Mouse (Mus musculus) intestine, embryonic 16.5 days (tissue): Measurements from ENCODE around the gene Dtx3. TPM values are rescaled to one million over a fixed set of nuclear protein-coding genes. Genes with fewer than 3 reads are reported as not detected.
"Not testable (repeated sequence)": the region's sequence is repeated elsewhere in the genome, so short reads cannot be mapped to it uniquely, and the experiment has no call there.

Experiments
- ATAC-seq: fragments of 200-750 bp; cut with Nextera tagmentation; 2 replicates; pipeline ENCODE4 v1.8.0; 2017; ENCODE audit warnings: moderate TSS enrichment, moderate library complexity
- H3K27ac ChIP-seq: fragments of 300-500 bp; sonication (generic); 2 replicates; pipeline ENCODE4 v1.5.1; 2014; ENCODE audit warnings: mild to moderate bottlenecking, low read length
- H3K27me3 ChIP-seq: fragments of 300-500 bp; sonication (generic); replicated peaks from 2 replicates; pipeline ENCODE4 v1.6.1; 2014; ENCODE audit warnings: low read length, control low read depth, mixed read lengths; ENCODE audit not compliant: control insufficient read depth, insufficient read depth
- H3K36me3 ChIP-seq: fragments of 300-500 bp; sonication (generic); 2 replicates; pipeline ENCODE4 v1.6.1; 2014; ENCODE audit warnings: low read length, control low read depth; ENCODE audit not compliant: control insufficient read depth, insufficient read depth
- H3K4me1 ChIP-seq: fragments of 300-500 bp; sonication (generic); 2 replicates; pipeline ENCODE4 v1.6.1; 2014; ENCODE audit warnings: low read length, control low read depth, mixed read lengths; ENCODE audit not compliant: control insufficient read depth, insufficient read depth
- H3K4me2 ChIP-seq: fragments of 300-500 bp; sonication (generic); 2 replicates; pipeline ENCODE4 v1.6.1; 2014; ENCODE audit warnings: low read depth, low read length, control low read depth
- H3K4me3 ChIP-seq: fragments of 300-500 bp; sonication (generic); 2 replicates; pipeline ENCODE4 v1.5.1; 2014; ENCODE audit warnings: mild to moderate bottlenecking, low read length
- H3K9ac ChIP-seq: fragments of 300-500 bp; sonication (generic); 2 replicates; pipeline ENCODE4 v1.6.1; 2014; ENCODE audit warnings: low read depth, low read length
- H3K9me3 ChIP-seq: fragments of 300-500 bp; sonication (generic); 2 replicates; pipeline ENCODE4 v1.6.1; 2016; ENCODE audit warnings: low read length, control low read depth; ENCODE audit not compliant: control insufficient read depth
- WGBS: fragments of 180-500 bp; shearing (Covaris S2); extraction: QIAGEN DNeasy Blood & Tissue Kit; methylation state at CpG from one replicate; pipeline ENCODE4 v1.1.7; 2014; 5-methylcytosine and 5-hydroxymethylcytosine counted together
- polyA plus RNA-seq: library from polyadenylated mRNA; unstranded; fragments of >200 nt; fragmentation: Nextera tagmentation; extraction: Ambion mirVana; gene quantifications from 2 replicates; pipeline ENCODE4 v1.2.1, GENCODE M21; 2015

Dtx3 gene
- polyA plus RNA-seq, 1 experiment from 2014 or later, result 54.4 TPM

DNA sequence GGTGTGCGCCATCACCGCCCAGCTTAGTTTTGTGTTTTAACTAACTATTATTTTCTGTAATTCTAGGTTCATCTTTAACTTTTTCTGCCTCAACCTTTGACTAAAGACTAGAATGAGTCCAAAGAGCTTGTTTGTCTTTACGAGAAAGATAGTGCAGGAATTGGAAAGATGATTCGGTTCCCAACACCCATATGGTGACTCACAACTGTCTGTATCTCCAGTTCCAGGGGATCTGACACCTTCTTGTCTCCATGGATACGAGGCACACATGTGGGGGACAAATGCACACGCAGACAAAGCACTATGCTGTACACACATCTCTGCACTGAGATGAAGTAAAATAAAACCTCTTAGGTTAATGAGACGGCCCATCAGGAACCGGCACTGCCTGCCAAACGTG is 35.4 kb downstream of the Dtx3 start:
- Histone ChIP-seq H3K9me3 (no peaks in the 10 kb centered on the region), H3K27ac (no peak overlapping the region), H3K27me3 (no peaks in the 10 kb centered on the region), H3K36me3 (no peaks in the 10 kb centered on the region), H3K4me1 (peaks cover 14% of the 10 kb centered on the region; the same call in 1 of the 2 replicates), H3K9ac (no peak overlapping the region), H3K4me2 (no peak overlapping the region), H3K4me3 (no peak overlapping the region)
- 77% methylated on average over 9 of the region's 9 CpGs for WGBS
- ATAC-seq, result no peak

GRCm38 (mm10) chr10:127158471-127158870 is 37.1 kb downstream of the Dtx3 start:
- no peaks in the 10 kb centered on the region for H3K9me3 ChIP-seq
- no peak overlapping the region for H3K9ac ChIP-seq
- no peaks in the 10 kb centered on the region for H3K27me3 ChIP-seq
- H3K27ac ChIP-seq, result no peak overlapping the region
- no peak overlapping the region for H3K4me2 ChIP-seq
- peaks cover 14% of the 10 kb centered on the region for H3K4me1 ChIP-seq
- H3K36me3 ChIP-seq, result no peaks in the 10 kb centered on the region
- H3K4me3 ChIP-seq, result no peak overlapping the region
- WGBS, result 58% methylated on average over 3 of the region's 3 CpGs
- peak; percentile 24; the same call in 1 of the 2 replicates for ATAC-seq

DNA sequence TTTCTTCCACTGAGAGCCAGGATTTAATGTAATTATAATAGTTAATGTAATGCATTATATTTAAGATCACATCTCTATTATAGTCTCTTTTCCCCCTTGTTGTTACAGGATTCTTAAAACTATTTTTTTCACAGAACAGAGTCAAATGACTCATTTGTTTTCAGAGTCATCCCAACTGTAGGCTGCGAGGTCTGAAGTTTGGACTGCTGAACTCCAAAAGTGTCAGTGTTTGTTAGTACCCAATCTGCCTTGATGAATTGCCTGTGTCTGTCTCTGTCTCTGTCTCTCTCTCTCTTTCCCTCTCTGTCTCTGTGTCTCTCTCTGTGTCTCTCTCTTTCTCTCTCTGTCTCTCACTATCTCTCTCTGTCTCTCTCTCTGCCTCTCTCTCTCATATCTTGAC is 39.0 kb downstream of the Dtx3 start:
- Histone ChIP-seq H3K4me1 (peaks cover 10% of the 10 kb centered on the region), H3K36me3 (no peaks in the 10 kb centered on the region), H3K4me3 (no peak overlapping the region), H3K9ac (no peak overlapping the region), H3K27ac (peak overlapping the region; percentile 3; the same call in 1 of the 2 replicates), H3K9me3 (no peaks in the 10 kb centered on the region), H3K4me2 (no peak overlapping the region), H3K27me3 (no peaks in the 10 kb centered on the region)
- no peak for ATAC-seq
- 47% methylated on average over 1 of the region's 1 CpGs for WGBS

GRCm38 (mm10) chr10:127156089-127156488 is 39.4 kb downstream of the Dtx3 start:
- no peak overlapping the region for H3K4me2 ChIP-seq
- H3K27me3 ChIP-seq, result no peaks in the 10 kb centered on the region
- H3K27ac ChIP-seq, result peak overlapping the region; percentile 76
- H3K4me1 ChIP-seq, result peaks cover 10% of the 10 kb centered on the region
- no peak overlapping the region for H3K4me3 ChIP-seq
- no peaks in the 10 kb centered on the region for H3K9me3 ChIP-seq
- H3K36me3 ChIP-seq, result no peaks in the 10 kb centered on the region
- WGBS, result 66% methylated on average over 1 of the region's 1 CpGs
- ATAC-seq, result peak; percentile 52
- no peak overlapping the region for H3K9ac ChIP-seq

DNA sequence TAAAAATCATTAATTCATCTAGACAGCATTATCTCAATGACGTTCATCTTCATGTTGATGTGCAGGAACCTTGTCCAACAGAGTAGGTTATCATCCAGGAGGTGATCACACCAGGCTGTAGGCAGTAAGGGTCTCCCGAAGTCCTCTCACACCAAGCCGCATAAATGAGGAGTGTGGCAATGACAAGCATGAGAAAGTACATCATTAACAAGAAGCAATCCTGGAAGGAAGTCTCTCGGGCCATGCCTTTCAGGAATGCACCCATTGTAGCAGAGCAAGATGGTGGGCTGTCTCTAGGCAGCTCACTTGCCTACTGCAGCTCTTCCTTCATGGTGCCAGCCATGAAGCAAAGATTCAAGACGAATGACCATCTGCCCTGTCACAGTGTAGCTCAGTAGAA is 40.9 kb downstream of the Dtx3 start:
- no peak overlapping the region for H3K4me2 ChIP-seq
- WGBS, result 80% methylated on average over 5 of the region's 5 CpGs
- H3K9ac ChIP-seq, result no peak overlapping the region
- 0 out of 2 replicates have a peak, but pooled peaks have one; percentile 10 for ATAC-seq
- H3K36me3 ChIP-seq, result no peaks in the 10 kb centered on the region
- H3K9me3 ChIP-seq, result no peaks in the 10 kb centered on the region
- H3K27ac ChIP-seq, result no peak overlapping the region
- H3K4me1 ChIP-seq, result peaks cover 13% of the 10 kb centered on the region
- no peak overlapping the region for H3K4me3 ChIP-seq
- H3K27me3 ChIP-seq, result no peaks in the 10 kb centered on the region

DNA sequence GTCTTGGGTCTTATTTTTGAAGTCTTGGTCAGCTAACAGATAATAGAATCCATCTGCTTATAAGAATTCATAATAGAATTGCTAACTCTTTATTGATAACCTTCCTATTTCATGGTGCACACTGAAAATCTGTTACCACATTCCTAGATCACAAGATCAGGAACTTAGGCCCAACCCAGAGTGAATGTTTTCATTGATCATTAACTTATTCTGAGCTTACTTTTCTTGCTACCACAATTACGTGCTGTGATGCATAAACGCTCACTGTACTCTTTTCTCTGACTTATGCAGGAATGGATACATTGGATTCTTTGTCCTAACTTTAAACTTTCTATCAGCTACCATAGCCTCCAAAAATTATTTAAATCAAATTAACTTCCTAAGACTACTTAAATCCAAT is 41.3 kb downstream of the Dtx3 start:
- H3K9ac ChIP-seq, result no peak overlapping the region
- no peak overlapping the region for H3K4me3 ChIP-seq
- H3K4me2 ChIP-seq, result no peak overlapping the region
- peaks cover 13% of the 10 kb centered on the region for H3K4me1 ChIP-seq
- H3K9me3 ChIP-seq, result no peaks in the 10 kb centered on the region
- no peaks in the 10 kb centered on the region for H3K36me3 ChIP-seq
- peak; percentile 40 for ATAC-seq
- H3K27ac ChIP-seq, result no peak overlapping the region
- WGBS, result 69% methylated on average over 2 of the region's 2 CpGs
- H3K27me3 ChIP-seq, result no peaks in the 10 kb centered on the region

- Histone ChIP-seq H3K27ac (no peak overlapping the region), H3K36me3 (no peaks in the 10 kb centered on the region), H3K4me1 (peaks cover 13% of the 10 kb centered on the region), H3K27me3 (no peaks in the 10 kb centered on the region), H3K9me3 (no peaks in the 10 kb centered on the region), H3K9ac (no peak overlapping the region), H3K4me3 (no peak overlapping the region), H3K4me2 (no peak overlapping the region)
- ATAC-seq, result no peak
- 92% methylated on average over 7 of the region's 7 CpGs for WGBS
Measured at GRCm38 (mm10) chr10:127153323-127153722, 42.2 kb downstream of the Dtx3 start.

GRCm38 (mm10) chr10:127152556-127152955 is 43.0 kb downstream of the Dtx3 start:
- H3K36me3 ChIP-seq, H3K4me2 ChIP-seq, H3K9ac ChIP-seq, H3K27me3 ChIP-seq, H3K4me3 ChIP-seq, ATAC-seq, H3K27ac ChIP-seq, H3K9me3 ChIP-seq: not testable (repeated sequence)
- WGBS, result 78% methylated on average over 10 of the region's 10 CpGs
- H3K4me1 ChIP-seq, result peaks cover 11% of the 10 kb centered on the region

- not testable (repeated sequence) for H3K27me3 ChIP-seq, ATAC-seq, H3K9me3 ChIP-seq, H3K27ac ChIP-seq, H3K9ac ChIP-seq, H3K36me3 ChIP-seq, H3K4me1 ChIP-seq, H3K4me2 ChIP-seq, H3K4me3 ChIP-seq
- 81% methylated on average over 3 of the region's 3 CpGs for WGBS
Measured at GRCm38 (mm10) chr10:127151233-127151632, 44.3 kb downstream of the Dtx3 start.

- H3K9ac ChIP-seq, result no peak overlapping the region
- ATAC-seq, result peak; percentile 54
- no peaks in the 10 kb centered on the region for H3K36me3 ChIP-seq
- H3K27ac ChIP-seq, result 0 out of 2 replicates have a peak overlapping the region, but pooled peaks have one; percentile 39
- H3K9me3 ChIP-seq, result no peaks in the 10 kb centered on the region
- no peak overlapping the region for H3K4me3 ChIP-seq
- WGBS, result 68% methylated on average over 4 of the region's 4 CpGs
- H3K4me2 ChIP-seq, result no peak overlapping the region
- peaks cover 3% of the 10 kb centered on the region for H3K4me1 ChIP-seq
- H3K27me3 ChIP-seq, result no peaks in the 10 kb centered on the region
Measured at GRCm38 (mm10) chr10:127150471-127150872, 45.1 kb downstream of the Dtx3 start.
